Mouse (Mus musculus) CH12.LX (cell line): ENCODE measurements around the gene Hspb11. TPM values are rescaled to one million over a fixed set of nuclear protein-coding genes. Genes with fewer than 3 reads are reported as not detected.

Experiments
- DNase-seq: peaks from one replicate; pipeline ENCODE4 v3.0.0-alpha.2; 2013; ENCODE audit errors: extremely low read depth
- H3K27ac ChIP-seq: 2 replicates; pipeline ENCODE4 v1.5.1; 2012; ENCODE audit warnings: low read depth, mild to moderate bottlenecking, control low read depth, moderate library complexity; ENCODE audit not compliant: insufficient read depth
- H3K27me3 ChIP-seq: replicated peaks from 2 replicates; pipeline ENCODE3; 2012; ENCODE audit warnings: inconsistent platforms
- H3K36me3 ChIP-seq, 2 experiments: replicated peaks in 1 of 2; 2 replicates each; pipeline versions ENCODE3 to v1.6.1; 2012; ENCODE audit warnings: inconsistent platforms in 1 of 2, low read length in 1 of 2, mild to moderate bottlenecking in 1 of 2, mixed read lengths in 1 of 2, moderate library complexity in 1 of 2; ENCODE audit not compliant: control insufficient read depth in 1 of 2, insufficient read depth in 1 of 2
- H3K4me1 ChIP-seq, 2 experiments: 2 replicates each; pipeline ENCODE4 v1.6.1; 2012; ENCODE audit warnings: inconsistent platforms in 1 of 2, moderate library complexity in 1 of 2; ENCODE audit not compliant: insufficient read depth in 2 of 2, control insufficient read depth in 1 of 2
- H3K4me2 ChIP-seq: 2 replicates; pipeline ENCODE4 v1.6.1; 2012; ENCODE audit warnings: low read depth, mild to moderate bottlenecking, control low read depth; ENCODE audit not compliant: poor library complexity, insufficient read depth, severe bottlenecking
- H3K4me3 ChIP-seq, 3 experiments: fragments of 150-350 bp in 1 of 3; sonication (generic) in 1 of 3; replicated peaks in 1 of 3; 2 replicates each; pipeline versions ENCODE3 to v1.5.1; 2011 to 2012; ENCODE audit warnings: low read depth in 2 of 3, low read length in 2 of 3, mild to moderate bottlenecking in 2 of 3, moderate library complexity in 2 of 3, control low read depth in 1 of 3, improper control_type of control experiment in 1 of 3, inconsistent platforms in 1 of 3, mixed read lengths in 1 of 3; ENCODE audit not compliant: poor library complexity in 1 of 3
- H3K79me2 ChIP-seq: replicated peaks from 2 replicates; pipeline ENCODE4 v1.6.1; 2012; ENCODE audit warnings: mild to moderate bottlenecking, moderate library complexity; ENCODE audit not compliant: control insufficient read depth, poor library complexity, insufficient read depth, severe bottlenecking; ENCODE audit errors: extremely low read depth
- H3K9ac ChIP-seq: 2 replicates; pipeline ENCODE4 v1.6.1; 2012; ENCODE audit warnings: low read depth, mild to moderate bottlenecking, control low read depth, moderate library complexity; ENCODE audit not compliant: insufficient read depth
- H3K9me3 ChIP-seq: replicated peaks from 2 replicates; pipeline ENCODE3; 2012; ENCODE audit warnings: low read length, inconsistent platforms, mixed read lengths
- BHLHE40 ChIP-seq: IDR thresholded peaks from 2 replicates; pipeline ENCODE4 v1.6.1; 2011; ENCODE audit warnings: mild to moderate bottlenecking, low read depth, low read length, improper control_type of control experiment
- CHD1 ChIP-seq: IDR thresholded peaks from 2 replicates; pipeline ENCODE4 v1.6.1; 2012; ENCODE audit warnings: low read depth, low read length, improper control_type of control experiment, inconsistent platforms
- CHD2 ChIP-seq: IDR thresholded peaks from 2 replicates; pipeline ENCODE4 v1.6.1; 2011; ENCODE audit warnings: low read length, improper control_type of control experiment
- E2F4 ChIP-seq: IDR thresholded peaks from 2 replicates; pipeline ENCODE4 v1.6.1; 2011; ENCODE audit warnings: low read depth, low read length, improper control_type of control experiment; ENCODE audit not compliant: insufficient replicate concordance
- EP300 ChIP-seq: IDR thresholded peaks from 2 replicates; pipeline ENCODE4 v1.6.1; 2011; ENCODE audit warnings: low read length, improper control_type of control experiment
- IRF4 ChIP-seq: IDR thresholded peaks from 2 replicates; pipeline ENCODE4 v1.6.1; 2014; ENCODE audit warnings: low read depth, mild to moderate bottlenecking, inconsistent platforms, low read length, improper control_type of control experiment
- MAX ChIP-seq: IDR thresholded peaks from 2 replicates; pipeline ENCODE4 v1.6.1; 2011; ENCODE audit warnings: low read length, improper control_type of control experiment
- MAZ ChIP-seq: IDR thresholded peaks from 2 replicates; pipeline ENCODE4 v1.6.1; 2012; ENCODE audit warnings: low read depth, mild to moderate bottlenecking, inconsistent platforms, low read length, improper control_type of control experiment, moderate library complexity
- MYC ChIP-seq: IDR thresholded peaks from 2 replicates; pipeline ENCODE4 v1.6.1; 2011; ENCODE audit warnings: low read depth, mild to moderate bottlenecking, improper control_type of control experiment, low read length
- NRF1 ChIP-seq: IDR thresholded peaks from 2 replicates; pipeline ENCODE4 v1.6.1; 2014; ENCODE audit warnings: low read depth, mild to moderate bottlenecking, inconsistent platforms, low read length, improper control_type of control experiment, moderate library complexity
- PAX5 ChIP-seq: IDR thresholded peaks from 2 replicates; pipeline ENCODE4 v1.6.1; 2012; ENCODE audit warnings: low read length, inconsistent platforms, mixed read lengths
- POLR2A ChIP-seq: IDR thresholded peaks from 2 replicates; pipeline ENCODE4 v1.6.1; 2011; ENCODE audit warnings: low read depth, mild to moderate bottlenecking, improper control_type of control experiment, low read length
- POLR2AphosphoS2 ChIP-seq: IDR thresholded peaks from 2 replicates; pipeline ENCODE4 v1.6.1; 2011; ENCODE audit warnings: low read depth, low read length, improper control_type of control experiment
- RAD21 ChIP-seq: IDR thresholded peaks from 2 replicates; pipeline ENCODE4 v1.6.1; 2011; ENCODE audit warnings: low read depth, mild to moderate bottlenecking, low read length, improper control_type of control experiment, moderate library complexity
- RCOR1 ChIP-seq: conservative IDR thresholded peaks from 2 replicates; pipeline ENCODE4 v1.6.1; 2012; ENCODE audit warnings: low read depth, mild to moderate bottlenecking, inconsistent platforms, low read length, improper control_type of control experiment
- SMC3 ChIP-seq: IDR thresholded peaks from 2 replicates; pipeline ENCODE4 v1.6.1; 2011; ENCODE audit warnings: low read depth, low read length, improper control_type of control experiment
- TBP ChIP-seq: conservative IDR thresholded peaks from 2 replicates; pipeline ENCODE4 v1.6.1; 2011; ENCODE audit warnings: low read depth, low read length, improper control_type of control experiment
- TCF12 ChIP-seq: IDR thresholded peaks from 2 replicates; pipeline ENCODE4 v1.6.1; 2014; ENCODE audit warnings: low read depth, mild to moderate bottlenecking, inconsistent platforms, low read length, improper control_type of control experiment
- ZNF384 ChIP-seq: IDR thresholded peaks from 2 replicates; pipeline ENCODE4 v1.6.1; 2012; ENCODE audit warnings: low read depth, low read length, improper control_type of control experiment, inconsistent platforms
- dilution Hi-C: fragments of 300-500 bp; cut with MboI; formaldehyde crosslinking; loops from 2 replicates; pipeline ENCODE4 v1.14.3; 2020; ENCODE audit warnings: low sequenced_read_pairs; ENCODE audit not compliant: extremely low pct_unique_long_range_greater_than_20kb, extremely low pct_ligation_motif_present
- in situ Hi-C: fragments of 300-500 bp; cut with MboI; formaldehyde crosslinking; loops from 3 replicates; pipeline ENCODE4 v1.14.3; 2019; ENCODE audit warnings: low sequenced_read_pairs, low pct_ligation_motif_present, low pct_unique_long_range_greater_than_20kb, mixed read lengths
- polyA plus RNA-seq: library from polyadenylated mRNA; unstranded; fragments of >175 nt; gene quantifications from 2 replicates; pipeline ENCODE4 v1.2.1, GENCODE M21; 2012; ENCODE audit warnings: low read depth; ENCODE audit not compliant: insufficient read length
- total RNA-seq, 2 experiments: library from RNA; depleted of rRNA; stranded (reverse); fragments of 300-350 nt in 1 of 2; fragments of >200 nt in 1 of 2; gene quantifications; 2 replicates each; pipeline ENCODE4 v1.2.3; 2012 to 2014

Gene Hspb11
- total and polyA plus RNA-seq, 3 experiments: 19.7 to 46.3 (median 38.7) TPM

- in situ Hi-C loops (no loop called here), dilution Hi-C loops (no loop called here)
- no peak overlapping the region for H3K4me3 ChIP-seq
- no peaks in the 10 kb centered on the region for H3K79me2 ChIP-seq
- H3K9ac ChIP-seq: no peak overlapping the region
- no peak overlapping the region for H3K27ac ChIP-seq
- H3K4me2 ChIP-seq: no peak overlapping the region
- no peak for DNase-seq
- H3K27me3 ChIP-seq: peaks cover 2% of the 10 kb centered on the region
- no peaks in the 10 kb centered on the region for H3K36me3 ChIP-seq
- no peak for TF ChIP-seq MYC
- no peaks in the 10 kb centered on the region for H3K9me3 ChIP-seq
- H3K4me1 ChIP-seq: peaks cover 9 to 36% of the 10 kb centered on the region in 2 experiments
Observed at GRCm38 (mm10) chr4:107298071-107298606, 44.7 kb downstream of the Hspb11 start.

GRCm38 (mm10) chr4:107299779-107300340 is 46.5 kb downstream of the Hspb11 start:
- no peak for TF ChIP-seq IRF4
- no peak for TF ChIP-seq TCF12
- no peak for TF ChIP-seq POLR2A
- no peak for TF ChIP-seq POLR2AphosphoS2
- no peak for TF ChIP-seq TBP
- TF ChIP-seq EP300: no peak
- TF ChIP-seq RCOR1: no peak
- TF ChIP-seq E2F4: no peak
- no peak for TF ChIP-seq MAX
- no peak for TF ChIP-seq CHD2
- TF ChIP-seq MAZ: no peak
- TF ChIP-seq CHD1: no peak
- no peak for TF ChIP-seq ZNF384
- TF ChIP-seq RAD21: no peak
- no peak for TF ChIP-seq BHLHE40
- TF ChIP-seq PAX5: no peak
- no peak for TF ChIP-seq NRF1
- no peak for TF ChIP-seq SMC3
- no peaks in the 10 kb centered on the region for H3K79me2 ChIP-seq
- H3K4me2 ChIP-seq: no peak overlapping the region
- DNase-seq: no peak
- in situ Hi-C loops: no loop called here
- H3K4me3 ChIP-seq: no peak overlapping the region
- H3K9me3 ChIP-seq: no peaks in the 10 kb centered on the region
- H3K27me3 ChIP-seq: no peaks in the 10 kb centered on the region
- H3K36me3 ChIP-seq: no peaks in the 10 kb centered on the region
- dilution Hi-C loops: no loop called here
- peaks cover 6 to 35% of the 10 kb centered on the region in 2 experiments; a peak in 3 of 4 replicates for H3K4me1 ChIP-seq
- no peak overlapping the region for H3K9ac ChIP-seq
- H3K27ac ChIP-seq: no peak overlapping the region
